Mouse (Mus musculus): Measurements from ENCODE around the gene Sirpa. TPM values are rescaled to one million over a fixed set of nuclear protein-coding genes. Genes with fewer than 3 reads are reported as not detected.

Gene Sirpa
- polyA plus RNA-seq, 1 experiment from 2014 or later, result 21.3 TPM

GRCm38 (mm10) chr2:129621654-129622490 is 29.2 kb downstream of the Sirpa start:
- Histone ChIP-seq H3K36me3 (no peaks in the 10 kb centered on the region), H3K4me3 (replicated peaks) (no peak overlapping the region), H3K4me1 (replicated peaks) (no peaks in the 10 kb centered on the region), H3K27ac (no peak overlapping the region), H3K4me2 (replicated peaks) (no peak overlapping the region), H3K9ac (no peak overlapping the region), H3K9me3 (no peaks in the 10 kb centered on the region), H3K27me3 (replicated peaks) (no peaks in the 10 kb centered on the region)
- 81% methylated on average over 9 of the region's 9 CpGs for WGBS
- ATAC-seq, result no peak

DNA sequence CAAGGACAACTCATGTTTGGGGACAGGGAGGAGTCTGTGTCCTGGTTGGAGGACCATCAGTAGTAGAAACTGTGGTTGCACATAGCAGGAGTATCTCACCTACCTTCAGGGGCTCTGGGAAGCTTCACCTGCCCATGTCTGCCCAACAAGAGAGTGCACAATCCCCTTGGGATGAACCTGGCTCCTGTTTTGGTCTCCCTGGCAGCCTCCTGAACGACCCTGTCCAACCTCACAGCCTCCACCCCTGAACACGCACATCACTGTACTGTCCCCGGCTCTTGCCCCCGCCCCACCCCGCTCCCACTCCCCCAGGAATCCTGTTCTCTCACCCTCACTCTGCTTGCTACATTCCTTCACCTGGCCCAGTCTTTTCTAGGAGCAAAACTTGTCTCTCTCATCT is 30.3 kb downstream of the Sirpa start:
- H3K4me2 ChIP-seq (replicated peaks), result no peak overlapping the region
- 92% methylated on average over 5 of the region's 5 CpGs for WGBS
- no peak for ATAC-seq

GRCm38 (mm10) chr2:129623771-129624170 is 31.1 kb downstream of the Sirpa start:
- Histone ChIP-seq H3K9me3 (no peaks in the 10 kb centered on the region), H3K27me3 (replicated peaks) (no peaks in the 10 kb centered on the region), H3K36me3 (no peaks in the 10 kb centered on the region), H3K4me3 (replicated peaks) (no peak overlapping the region), H3K4me2 (replicated peaks) (no peak overlapping the region), H3K4me1 (replicated peaks) (no peaks in the 10 kb centered on the region), H3K27ac (no peak overlapping the region), H3K9ac (no peak overlapping the region)
- 84% methylated on average over 7 of the region's 7 CpGs for WGBS
- no peak for ATAC-seq

More for the DNA sequence above, 30.3 kb downstream of the Sirpa start:
- Histone ChIP-seq H3K27ac (no peak overlapping the region), H3K4me1 (replicated peaks) (no peaks in the 10 kb centered on the region), H3K9me3 (no peaks in the 10 kb centered on the region), H3K9ac (no peak overlapping the region), H3K4me3 (replicated peaks) (no peak overlapping the region), H3K36me3 (no peaks in the 10 kb centered on the region), H3K27me3 (replicated peaks) (no peaks in the 10 kb centered on the region)

- no peak for ATAC-seq
Observed at GRCm38 (mm10) chr2:129624246-129624918, 31.7 kb downstream of the Sirpa start.

DNA sequence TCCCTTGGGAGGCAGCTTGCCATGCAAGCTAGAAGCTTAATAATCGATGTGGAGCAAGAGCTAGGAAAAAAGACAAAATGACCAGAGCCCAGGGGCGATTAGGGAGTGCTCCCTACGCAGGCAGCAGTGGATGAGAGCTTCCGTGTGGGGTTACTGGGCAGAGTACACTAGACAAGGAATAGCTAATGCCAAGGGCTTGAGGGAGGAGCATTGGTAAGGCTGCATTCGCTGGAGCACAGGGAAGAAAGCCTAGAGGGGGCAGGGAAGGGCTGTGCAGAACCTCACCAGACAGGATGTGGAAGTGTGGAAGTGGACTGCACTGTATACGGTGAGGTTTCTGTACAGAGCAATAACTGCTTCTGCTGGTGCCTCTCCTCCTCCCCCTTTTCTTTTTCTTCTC is 32.3 kb downstream of the Sirpa start:
- 69% methylated on average over 6 of the region's 6 CpGs for WGBS
- Histone ChIP-seq H3K9me3 (no peaks in the 10 kb centered on the region), H3K4me2 (replicated peaks) (no peak overlapping the region), H3K27me3 (replicated peaks) (no peaks in the 10 kb centered on the region), H3K36me3 (0 out of 2 replicates have a peak, but pooled peaks cover 2% of the 10 kb centered on the region), H3K4me3 (replicated peaks) (no peak overlapping the region), H3K27ac (no peak overlapping the region), H3K4me1 (replicated peaks) (no peaks in the 10 kb centered on the region), H3K9ac (no peak overlapping the region)
- no peak for ATAC-seq

More at GRCm38 (mm10) chr2:129624246-129624918, 31.7 kb downstream of the Sirpa start:
- Histone ChIP-seq H3K4me2 (replicated peaks) (no peak overlapping the region), H3K27ac (no peak overlapping the region), H3K9ac (no peak overlapping the region), H3K9me3 (no peaks in the 10 kb centered on the region), H3K4me3 (replicated peaks) (no peak overlapping the region), H3K27me3 (replicated peaks) (no peaks in the 10 kb centered on the region), H3K36me3 (no peaks in the 10 kb centered on the region), H3K4me1 (replicated peaks) (no peaks in the 10 kb centered on the region)
- 62% methylated on average over 13 of the region's 13 CpGs for WGBS

GRCm38 (mm10) chr2:129625845-129626244 is 33.2 kb downstream of the Sirpa start:
- no peak overlapping the region for H3K27ac ChIP-seq
- no peaks in the 10 kb centered on the region for H3K27me3 ChIP-seq (replicated peaks)
- no peak for ATAC-seq
- H3K4me2 ChIP-seq (replicated peaks), result no peak overlapping the region
- no peak overlapping the region for H3K9ac ChIP-seq
- no peaks in the 10 kb centered on the region for H3K4me1 ChIP-seq (replicated peaks)
- no peak overlapping the region for H3K4me3 ChIP-seq (replicated peaks)
- WGBS, result 90% methylated on average over 4 of the region's 4 CpGs
- H3K9me3 ChIP-seq, result no peaks in the 10 kb centered on the region
- H3K36me3 ChIP-seq, result 0 out of 2 replicates have a peak, but pooled peaks cover 6% of the 10 kb centered on the region

DNA sequence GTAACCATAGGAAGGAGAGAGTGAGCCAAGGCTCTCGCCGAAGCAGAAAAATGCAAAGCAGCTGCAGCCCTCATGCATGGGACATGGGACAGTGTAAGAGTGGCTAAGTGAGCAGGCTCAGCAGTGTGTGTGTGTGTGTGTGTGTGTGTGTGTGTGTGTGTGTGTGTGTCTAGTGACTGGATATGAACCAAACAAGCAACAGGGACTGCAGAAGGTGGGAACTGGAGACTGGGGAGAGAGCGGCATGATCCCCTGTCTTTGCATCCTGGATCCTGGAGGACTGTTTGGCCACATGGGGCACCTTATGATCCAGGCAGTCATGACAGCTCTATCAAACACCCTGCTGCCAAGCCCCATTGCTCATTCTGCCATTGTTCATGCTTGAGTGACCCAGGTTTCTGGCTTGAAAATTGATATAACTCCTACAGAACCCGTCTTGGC is 34.0 kb downstream of the Sirpa start:
- 85% methylated on average over 4 of the region's 4 CpGs for WGBS
- Histone ChIP-seq H3K9me3 (no peaks in the 10 kb centered on the region), H3K27me3 (replicated peaks) (no peaks in the 10 kb centered on the region), H3K4me3 (replicated peaks) (no peak overlapping the region), H3K9ac (no peak overlapping the region), H3K4me1 (replicated peaks) (no peaks in the 10 kb centered on the region), H3K27ac (no peak overlapping the region), H3K4me2 (replicated peaks) (no peak overlapping the region), H3K36me3 (0 out of 2 replicates have a peak, but pooled peaks cover 6% of the 10 kb centered on the region)
- no peak for ATAC-seq

DNA sequence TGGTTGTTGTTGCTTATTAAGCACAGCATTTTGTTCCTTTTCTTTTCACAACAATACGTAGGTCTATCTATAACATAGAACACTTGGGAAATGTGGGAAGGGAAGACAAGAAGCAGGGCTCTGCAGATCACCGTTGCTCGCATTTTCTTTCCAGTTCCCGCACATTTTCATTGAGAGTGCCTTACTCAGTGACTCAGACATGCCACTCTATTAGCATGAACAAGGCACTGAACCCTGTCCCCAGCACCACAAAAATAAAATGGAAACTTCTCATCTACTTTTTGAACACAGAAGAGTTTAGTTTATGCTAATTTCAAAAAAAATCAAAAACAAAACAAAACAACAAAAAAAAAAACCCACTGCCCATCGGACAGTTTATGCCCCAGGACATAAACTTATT is 34.5 kb downstream of the Sirpa start:
- H3K4me3 ChIP-seq (replicated peaks), result no peak overlapping the region
- H3K36me3 ChIP-seq, result 0 out of 2 replicates have a peak, but pooled peaks cover 6% of the 10 kb centered on the region
- no peak overlapping the region for H3K4me2 ChIP-seq (replicated peaks)
- no peaks in the 10 kb centered on the region for H3K27me3 ChIP-seq (replicated peaks)
- ATAC-seq, result no peak
- H3K9me3 ChIP-seq, result no peaks in the 10 kb centered on the region
- WGBS, result 93% methylated on average over 5 of the region's 5 CpGs
- no peak overlapping the region for H3K27ac ChIP-seq
- H3K4me1 ChIP-seq (replicated peaks), result no peaks in the 10 kb centered on the region
- no peak overlapping the region for H3K9ac ChIP-seq

DNA sequence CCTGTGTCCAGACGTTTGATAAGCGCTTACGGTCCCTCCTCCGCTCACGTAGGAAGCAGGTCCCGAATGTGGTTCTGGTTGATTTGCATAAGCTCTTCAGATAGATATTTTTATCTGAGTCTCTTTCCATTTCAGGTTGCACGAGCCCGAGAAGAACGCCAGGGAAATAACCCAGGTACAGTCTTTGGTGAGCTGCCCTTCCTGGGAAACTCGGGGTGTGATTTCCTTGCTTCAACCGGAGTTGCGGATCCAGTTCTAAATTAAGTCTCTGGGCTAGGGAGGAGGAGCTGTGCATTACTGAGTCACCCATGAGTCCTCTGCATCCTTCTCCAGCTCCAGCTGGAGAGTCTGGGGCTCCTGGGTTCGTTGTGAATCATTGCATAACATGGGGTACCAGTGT is 35.2 kb downstream of the Sirpa start:
- H3K9me3 ChIP-seq, result no peaks in the 10 kb centered on the region
- H3K4me1 ChIP-seq (replicated peaks), result no peaks in the 10 kb centered on the region
- no peak overlapping the region for H3K4me2 ChIP-seq (replicated peaks)
- H3K9ac ChIP-seq, result no peak overlapping the region
- H3K27ac ChIP-seq, result no peak overlapping the region
- H3K4me3 ChIP-seq (replicated peaks), result no peak overlapping the region
- 0 out of 2 replicates have a peak, but pooled peaks cover 6% of the 10 kb centered on the region for H3K36me3 ChIP-seq
- ATAC-seq, result no peak
- no peaks in the 10 kb centered on the region for H3K27me3 ChIP-seq (replicated peaks)
- WGBS, result 74% methylated on average over 13 of the region's 13 CpGs

- 93% methylated on average over 6 of the region's 6 CpGs for WGBS
- H3K27me3 ChIP-seq (replicated peaks), result no peaks in the 10 kb centered on the region
- ATAC-seq, result no peak
Observed at GRCm38 (mm10) chr2:129628456-129629185, 36.0 kb downstream of the Sirpa start.

GRCm38 (mm10) chr2:129629786-129630531 is 37.3 kb downstream of the Sirpa start:
- no peak for ATAC-seq
- H3K27ac ChIP-seq, result no peak overlapping the region
- no peaks in the 10 kb centered on the region for H3K27me3 ChIP-seq (replicated peaks)
- H3K36me3 ChIP-seq, result 0 out of 2 replicates have a peak, but pooled peaks cover 6% of the 10 kb centered on the region
- H3K4me2 ChIP-seq (replicated peaks), result no peak overlapping the region
- H3K9me3 ChIP-seq, result no peaks in the 10 kb centered on the region
- H3K9ac ChIP-seq, result no peak overlapping the region
- WGBS, result 92% methylated on average over 15 of the region's 15 CpGs
- H3K4me3 ChIP-seq (replicated peaks), result no peak overlapping the region
- H3K4me1 ChIP-seq (replicated peaks), result no peaks in the 10 kb centered on the region

More at GRCm38 (mm10) chr2:129628456-129629185, 36.0 kb downstream of the Sirpa start:
- H3K9ac ChIP-seq, result no peak overlapping the region
- no peak overlapping the region for H3K4me3 ChIP-seq (replicated peaks)
- H3K4me2 ChIP-seq (replicated peaks), result no peak overlapping the region
- H3K9me3 ChIP-seq, result no peaks in the 10 kb centered on the region
- H3K36me3 ChIP-seq, result 0 out of 2 replicates have a peak, but pooled peaks cover 6% of the 10 kb centered on the region
- no peaks in the 10 kb centered on the region for H3K4me1 ChIP-seq (replicated peaks)
- H3K27ac ChIP-seq, result no peak overlapping the region
